Comparison of ENCODE assay signal across 14 mouse cellular contexts in genomic region chr10:75134861-75135517, GRCm38 (mm10).
DNase-seq lines count a peak whose midpoint lies in the region; ATAC-seq and TF ChIP-seq lines count a peak whose summit lies in the region.
"Had no signal": no experiment of that assay in that cellular context is flagged by ENCODE, and none has a peak within 500 bp of the region (broad histone marks: within the 10 kb centered on the region; RNA-seq: fewer than 3 reads in every experiment).

No protein-coding gene starts in this region.

- ATAC-seq in forebrain, embryonic 15.5 days (replicated peaks) = peak; percentile 44
- ATAC-seq in forebrain, embryonic 11.5 days (replicated peaks; ENCODE audit: low FRiP score) = no peak
- ATAC-seq in midbrain, embryonic 11.5 days (ENCODE audit: low FRiP score) = no peak
- no peak; the same call in 1 of the 2 replicates for ATAC-seq in midbrain, embryonic 13.5 days
- no peak; the same call in 1 of the 2 replicates for ATAC-seq in hindbrain, postnatal 0 days

- H3K4me1 ChIP-seq in forebrain, embryonic 15.5 days = peaks cover 19% of the 10 kb centered on the region
- H3K4me1 ChIP-seq in forebrain, embryonic 11.5 days (replicated peaks; ENCODE audit: control insufficient read depth, insufficient read depth, low read length) = no peaks in the 10 kb centered on the region
- no peaks in the 10 kb centered on the region for H3K4me1 ChIP-seq in midbrain, embryonic 11.5 days (ENCODE audit: control insufficient read depth, insufficient read depth, low read length)
- peaks cover 22% of the 10 kb centered on the region for H3K4me1 ChIP-seq in midbrain, embryonic 13.5 days (replicated peaks)
- no peaks in the 10 kb centered on the region for H3K4me1 ChIP-seq in hindbrain, postnatal 0 days (ENCODE audit: insufficient read depth, low read length)
- H3K4me1 ChIP-seq: stomach, embryonic 15.5 days had no signal

- no peak overlapping the region for H3K4me2 ChIP-seq in forebrain, embryonic 15.5 days (replicated peaks)
- H3K4me2 ChIP-seq in forebrain, embryonic 11.5 days (ENCODE audit: low read depth, low read length, severe bottlenecking) = no peak overlapping the region
- H3K4me2 ChIP-seq in midbrain, embryonic 11.5 days = no peak overlapping the region
- H3K4me2 ChIP-seq in midbrain, embryonic 13.5 days (replicated peaks) = no peak overlapping the region
- no peak overlapping the region for H3K4me2 ChIP-seq in hindbrain, postnatal 0 days (ENCODE audit: low read depth, low read length)
- H3K4me2 ChIP-seq: stomach, embryonic 15.5 days had no signal

- H3K36me3 ChIP-seq in forebrain, embryonic 15.5 days = peaks cover 36% of the 10 kb centered on the region
- peaks cover 2% of the 10 kb centered on the region; the same call in 1 of the 2 replicates for H3K36me3 ChIP-seq in forebrain, embryonic 11.5 days (ENCODE audit: control insufficient read depth, insufficient read depth, low read length)
- peaks cover 2% of the 10 kb centered on the region; the same call in 1 of the 2 replicates for H3K36me3 ChIP-seq in midbrain, embryonic 11.5 days (ENCODE audit: control insufficient read depth, insufficient read depth, low read length)
- peaks cover 72% of the 10 kb centered on the region for H3K36me3 ChIP-seq in midbrain, embryonic 13.5 days
- H3K36me3 ChIP-seq in hindbrain, postnatal 0 days (ENCODE audit: insufficient read depth, low read length) = peaks cover 27% of the 10 kb centered on the region
- H3K36me3 ChIP-seq: stomach, embryonic 15.5 days had no signal

- WGBS in forebrain, embryonic 15.5 days = 66% methylated on average over 15 of the region's 15 CpGs
- 91% methylated on average over 15 of the region's 15 CpGs for WGBS in forebrain, embryonic 11.5 days
- WGBS in midbrain, embryonic 11.5 days = 86% methylated on average over 15 of the region's 15 CpGs
- WGBS in midbrain, embryonic 13.5 days = 74% methylated on average over 15 of the region's 15 CpGs
- WGBS in hindbrain, postnatal 0 days = 58% methylated on average over 15 of the region's 15 CpGs

- H3K27me3 ChIP-seq in forebrain, embryonic 15.5 days = no peaks in the 10 kb centered on the region
- no peaks in the 10 kb centered on the region for H3K27me3 ChIP-seq in forebrain, embryonic 11.5 days (ENCODE audit: control insufficient read depth, insufficient read depth, low read length)
- no peaks in the 10 kb centered on the region for H3K27me3 ChIP-seq in midbrain, embryonic 11.5 days (ENCODE audit: control insufficient read depth, insufficient read depth, low read length)
- no peaks in the 10 kb centered on the region for H3K27me3 ChIP-seq in midbrain, embryonic 13.5 days
- no peaks in the 10 kb centered on the region for H3K27me3 ChIP-seq in hindbrain, postnatal 0 days (ENCODE audit: insufficient read depth, low read length)
- H3K27me3 ChIP-seq: megakaryocyte, embryonic 14.5 days; stomach, embryonic 15.5 days had no signal

- no peaks in the 10 kb centered on the region for H3K9me3 ChIP-seq in forebrain, embryonic 15.5 days
- H3K9me3 ChIP-seq in forebrain, embryonic 11.5 days (ENCODE audit: control insufficient read depth, low read length) = no peaks in the 10 kb centered on the region
- H3K9me3 ChIP-seq in midbrain, embryonic 11.5 days (ENCODE audit: control insufficient read depth, low read length) = no peaks in the 10 kb centered on the region
- no peaks in the 10 kb centered on the region for H3K9me3 ChIP-seq in midbrain, embryonic 13.5 days
- no peaks in the 10 kb centered on the region for H3K9me3 ChIP-seq in hindbrain, postnatal 0 days (ENCODE audit: low read length)
- H3K9me3 ChIP-seq: megakaryocyte, embryonic 14.5 days; stomach, embryonic 15.5 days had no signal

- H3K4me3 ChIP-seq in forebrain, embryonic 15.5 days = no peak overlapping the region
- H3K4me3 ChIP-seq in forebrain, embryonic 11.5 days (ENCODE audit: low read depth, low read length) = no peak overlapping the region
- H3K4me3 ChIP-seq in midbrain, embryonic 11.5 days (ENCODE audit: low read depth, low read length) = no peak overlapping the region
- no peak overlapping the region for H3K4me3 ChIP-seq in midbrain, embryonic 13.5 days (replicated peaks)
- no peak overlapping the region for H3K4me3 ChIP-seq in hindbrain, postnatal 0 days (ENCODE audit: low read length)
- H3K4me3 ChIP-seq: megakaryocyte, embryonic 14.5 days; stomach, embryonic 15.5 days had no signal

- no peak for DNase-seq in forebrain, embryonic 11.5 days (ENCODE audit: low spot score)
- peak; percentile 67 for DNase-seq in midbrain, embryonic 11.5 days (ENCODE audit: low spot score, missing footprints)
- peak; percentile 74 for DNase-seq in cerebellum, adult 9-10 months
- DNase-seq in hindbrain, postnatal 0 days (ENCODE audit: low spot score) = no peak
- no peak for DNase-seq in right cerebral cortex, postnatal 14 days
- no peak for DNase-seq in right cerebral cortex, adult 2 months (ENCODE audit: low spot score in 2 of 2)
- DNase-seq: adrenal gland, postnatal 36 days; heart, postnatal 4 days; kidney, adult 18-20 months; thymus, postnatal 36 days had no signal

- H3K27ac ChIP-seq in forebrain, embryonic 15.5 days (replicated peaks) = peak overlapping the region; percentile 34
- H3K27ac ChIP-seq in forebrain, embryonic 11.5 days (ENCODE audit: low read depth, low read length) = no peak overlapping the region
- no peak overlapping the region for H3K27ac ChIP-seq in midbrain, embryonic 11.5 days (ENCODE audit: low read depth, low read length)
- no peak overlapping the region for H3K27ac ChIP-seq in midbrain, embryonic 13.5 days
- peak overlapping the region; percentile 23; the same call in 1 of the 2 replicates for H3K27ac ChIP-seq in hindbrain, postnatal 0 days
- H3K27ac ChIP-seq: stomach, embryonic 15.5 days had no signal

- no peak overlapping the region for H3K9ac ChIP-seq in forebrain, embryonic 15.5 days (replicated peaks)
- H3K9ac ChIP-seq in forebrain, embryonic 11.5 days (ENCODE audit: low read length) = no peak overlapping the region
- H3K9ac ChIP-seq in midbrain, embryonic 11.5 days (ENCODE audit: low read length) = no peak overlapping the region
- no peak overlapping the region for H3K9ac ChIP-seq in midbrain, embryonic 13.5 days (replicated peaks)
- no peak overlapping the region for H3K9ac ChIP-seq in hindbrain, postnatal 0 days (replicated peaks; ENCODE audit: low read length)
- H3K9ac ChIP-seq: stomach, embryonic 15.5 days had no signal

- no peak for TF ChIP-seq CTCF in hindbrain, postnatal 0 days (IDR thresholded peaks at IDR 0.05; ENCODE audit: low read depth)

Comparison
In these comparisons a context has a peak if more than half of its experiments do, and no peak if none do; other contexts are left out.
1. H3K27ac ChIP-seq: peak in forebrain, embryonic 15.5 days (single experiment) and hindbrain, postnatal 0 days (single experiment); none in forebrain, embryonic 11.5 days (single experiment), midbrain, embryonic 11.5 days (single experiment) and midbrain, embryonic 13.5 days (single experiment).
2. DNase-seq: peak in midbrain, embryonic 11.5 days (single experiment) and cerebellum, adult 9-10 months (single experiment); none in forebrain, embryonic 11.5 days (single experiment), hindbrain, postnatal 0 days (single experiment), right cerebral cortex, postnatal 14 days (single experiment) and right cerebral cortex, adult 2 months (0 of 2).